Mouse (Mus musculus) left cerebral cortex, adult 8-10 months (tissue): ENCODE measurements at regions not wholly inside any gene's neighbourhood (a gene's known extent, or its start where the extent isn't known, plus 50 kb on each side); places are given as distances from the start of the nearest gene placed in this dataset.

ENCODE experiments used
- DNase-seq, 2 experiments: peaks; one replicate each; pipeline ENCODE4 v3.0.0; 2022; ENCODE audit warnings: low spot score in 2 of 2

DNA sequence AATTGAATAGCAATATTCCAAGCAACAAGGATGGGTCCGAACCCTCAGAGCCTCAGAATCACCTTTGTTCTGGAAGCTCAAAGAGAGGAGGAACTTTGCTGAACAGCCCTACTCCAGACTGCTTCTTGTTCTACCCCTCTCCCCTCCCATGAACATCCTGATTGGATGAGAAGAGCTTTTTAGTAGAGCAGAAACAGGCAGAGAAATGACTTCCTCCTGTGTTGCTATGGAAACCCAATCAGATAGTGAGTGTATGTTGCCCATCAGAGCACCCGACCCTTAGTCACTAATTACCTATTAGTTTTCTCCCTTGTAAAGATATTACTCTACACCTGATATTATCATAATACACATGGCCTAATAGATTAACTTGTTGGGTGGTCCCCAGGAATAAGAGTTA, 469.4 kb upstream of the Rgma start:
- no peak for DNase-seq

DNA sequence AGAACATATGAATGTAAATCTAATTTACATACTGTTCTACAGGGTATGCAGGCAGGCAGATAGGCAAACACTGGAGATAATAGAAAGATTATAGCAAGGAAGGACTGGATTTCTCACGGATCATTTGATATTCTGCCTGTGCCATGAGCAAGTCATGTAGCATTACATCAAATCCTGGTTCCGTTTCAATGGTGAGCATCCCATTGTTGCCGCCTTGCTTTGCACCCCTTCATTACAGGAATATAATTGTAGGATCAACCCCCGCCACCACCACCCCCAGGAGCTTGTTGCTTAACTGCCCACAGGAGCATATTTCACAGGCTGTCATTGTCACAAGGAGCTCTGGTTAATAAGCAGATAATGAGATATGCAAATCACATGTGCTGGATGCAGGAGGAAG, 468.8 kb upstream of the Rgma start:
- DNase-seq, result no peak

DNA sequence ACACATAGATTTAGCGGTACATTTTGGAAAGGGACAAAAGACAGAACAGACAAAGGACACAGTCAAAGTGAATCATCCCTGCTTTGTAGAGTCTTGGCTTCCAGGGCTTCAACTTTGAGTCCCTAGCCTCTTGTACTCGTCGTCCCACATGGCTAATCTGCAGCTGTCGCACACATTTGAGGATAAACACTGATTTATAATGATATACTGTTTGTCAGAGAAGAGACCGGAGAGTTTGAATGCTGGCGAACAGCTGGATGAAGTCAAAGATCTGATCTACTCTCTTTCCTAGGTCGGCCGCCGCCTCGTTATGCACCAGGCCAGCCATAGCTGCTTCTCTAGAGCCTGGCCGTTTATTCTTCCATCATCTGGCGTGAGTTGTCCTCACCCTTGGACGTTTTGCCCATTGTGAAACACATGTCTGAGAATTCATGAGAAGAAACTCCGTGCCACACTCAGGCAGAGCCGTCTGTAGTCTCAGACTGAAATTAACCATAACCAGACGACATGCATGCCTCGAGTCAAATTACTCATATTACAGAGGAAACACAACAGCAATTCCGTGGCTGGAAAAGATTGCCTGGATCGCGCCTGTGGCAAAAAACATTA, 448.4 kb upstream of the Rgma start:
- no peak for DNase-seq

DNA sequence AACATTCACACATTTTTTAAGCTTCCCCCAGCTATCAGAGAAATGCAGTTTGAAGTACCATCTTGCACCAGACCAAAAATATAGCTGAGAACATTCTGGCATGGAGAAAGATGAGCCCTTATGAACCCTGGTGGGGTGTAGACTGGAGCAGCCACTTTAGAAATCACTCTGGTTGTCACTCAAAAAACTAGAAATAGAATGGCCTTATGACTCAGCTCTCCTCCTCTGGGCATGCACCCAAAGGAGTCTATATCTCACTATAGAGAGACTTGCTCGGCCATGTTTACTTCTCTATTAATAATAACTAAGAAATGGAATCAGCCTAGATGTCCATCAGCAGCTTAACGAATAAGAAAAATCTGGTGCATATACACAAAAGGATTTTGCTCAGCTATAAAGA, 436.5 kb upstream of the Rgma start:
- no peak for DNase-seq

DNA sequence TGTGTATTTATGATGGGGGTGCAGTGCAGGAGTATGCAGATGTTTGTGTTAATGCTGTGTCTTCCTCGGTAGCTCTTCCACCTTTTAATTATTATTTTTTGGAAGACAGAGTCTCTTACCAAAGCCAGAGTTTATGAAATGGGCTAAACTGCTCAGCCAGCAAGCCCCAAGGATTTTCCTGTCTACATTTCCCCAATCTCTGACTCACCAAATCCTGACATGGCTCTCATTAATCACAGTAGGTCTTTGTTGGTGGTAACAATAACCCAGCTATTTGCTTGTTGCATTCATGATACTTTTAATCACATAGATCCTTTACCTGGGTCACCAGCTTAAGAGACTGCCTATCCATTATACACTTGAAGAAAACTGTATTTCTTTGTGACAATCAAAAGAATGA, 427.8 kb upstream of the Rgma start:
- DNase-seq, result no peak

DNA sequence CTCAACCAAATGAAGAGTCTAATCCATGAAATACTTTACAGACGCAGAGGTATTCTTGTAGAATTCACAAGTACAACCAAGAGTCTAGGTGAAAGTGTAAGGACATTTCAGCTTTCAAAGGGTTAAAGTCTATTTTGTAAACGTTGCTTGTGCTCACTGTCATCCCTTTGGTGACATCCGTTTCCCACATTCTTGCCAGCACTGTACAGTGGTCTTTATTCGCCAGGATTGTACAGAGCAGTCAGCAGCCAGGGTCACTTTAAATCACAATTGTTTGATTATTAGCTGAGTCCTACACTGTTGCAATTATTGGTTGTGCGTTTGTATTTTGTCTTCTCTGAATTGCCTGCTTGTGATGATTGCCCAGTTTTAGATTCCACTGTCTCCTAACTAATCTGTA, 427.3 kb upstream of the Rgma start:
- no peak for DNase-seq

DNA sequence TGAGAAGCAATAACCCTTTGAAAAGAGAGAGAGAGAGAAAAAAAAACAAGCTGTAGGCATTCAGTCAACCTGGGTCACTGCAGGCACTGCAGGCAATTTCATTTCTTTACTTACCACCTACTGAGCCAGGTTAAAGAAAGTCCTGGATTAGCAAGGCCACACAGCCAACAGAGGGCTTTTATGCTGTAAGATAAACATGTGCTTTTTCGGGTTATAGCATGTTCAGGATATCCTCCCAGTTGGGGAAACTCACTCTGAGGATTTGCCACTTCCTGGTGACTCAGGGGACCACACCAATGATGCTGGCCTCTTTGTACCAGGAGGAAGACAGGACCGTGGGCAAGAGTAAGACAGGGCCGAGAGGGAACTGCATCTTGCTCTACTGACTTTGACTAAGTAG, 426.6 kb upstream of the Rgma start:
- DNase-seq, result no peak

DNA sequence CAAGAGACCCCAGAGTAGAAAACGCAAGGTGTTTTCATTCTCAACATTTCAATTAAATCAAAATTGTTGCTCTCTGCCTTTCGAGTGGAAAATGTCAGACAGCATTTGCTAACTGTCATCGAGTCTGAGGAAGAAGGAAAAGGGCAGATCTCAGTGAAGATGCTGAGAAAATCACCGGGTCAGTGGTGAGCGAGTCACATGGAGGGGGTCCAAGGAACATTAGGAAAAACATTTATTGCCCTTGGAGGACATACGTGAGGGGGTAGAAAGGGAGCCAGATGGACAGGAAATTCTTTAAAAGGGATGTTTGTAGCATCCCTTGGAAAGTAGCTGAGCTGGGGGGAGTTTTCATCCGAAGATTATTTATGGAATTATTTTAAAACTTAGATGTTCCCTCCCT, 425.4 kb upstream of the Rgma start:
- no peak for DNase-seq

DNA sequence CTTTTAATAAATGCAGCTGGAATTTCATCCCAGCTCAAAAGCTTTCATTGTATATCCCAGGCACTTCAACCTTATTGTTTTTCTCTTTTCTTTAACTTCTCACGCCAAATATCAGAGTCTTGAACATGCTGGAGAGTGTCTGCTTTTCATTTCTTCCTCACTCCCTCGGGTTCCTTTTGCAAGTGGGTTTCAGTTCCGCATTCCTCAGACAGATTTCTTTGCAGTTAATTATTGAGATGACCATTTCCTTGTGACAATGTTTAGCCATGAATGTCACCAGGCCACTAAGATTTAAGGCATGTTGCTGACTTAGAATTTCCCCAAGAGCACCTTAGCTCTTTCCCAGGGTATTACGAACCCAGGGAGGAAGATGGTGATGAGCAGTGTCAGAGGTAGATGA, 417.6 kb upstream of the Rgma start:
- DNase-seq, result no peak

DNA sequence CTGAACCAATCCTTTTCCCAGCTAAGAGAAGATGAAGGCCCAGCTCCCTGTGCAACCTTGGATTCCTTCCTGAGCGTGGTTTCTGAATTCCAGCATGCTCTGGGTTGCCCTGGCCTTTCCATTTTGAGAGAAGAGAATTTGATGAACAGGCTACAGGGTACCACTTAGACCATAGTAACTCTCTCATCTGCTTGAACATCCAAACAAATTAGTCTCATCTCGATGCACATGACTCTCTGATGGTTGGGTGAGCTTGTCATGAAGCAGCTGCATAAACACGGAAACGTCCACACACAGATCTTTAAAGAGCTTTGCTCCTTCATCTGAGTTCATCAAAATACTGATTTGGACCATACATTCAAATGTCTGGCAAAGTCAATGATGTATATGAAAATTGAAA, 414.0 kb upstream of the Rgma start:
- no peak for DNase-seq

DNA sequence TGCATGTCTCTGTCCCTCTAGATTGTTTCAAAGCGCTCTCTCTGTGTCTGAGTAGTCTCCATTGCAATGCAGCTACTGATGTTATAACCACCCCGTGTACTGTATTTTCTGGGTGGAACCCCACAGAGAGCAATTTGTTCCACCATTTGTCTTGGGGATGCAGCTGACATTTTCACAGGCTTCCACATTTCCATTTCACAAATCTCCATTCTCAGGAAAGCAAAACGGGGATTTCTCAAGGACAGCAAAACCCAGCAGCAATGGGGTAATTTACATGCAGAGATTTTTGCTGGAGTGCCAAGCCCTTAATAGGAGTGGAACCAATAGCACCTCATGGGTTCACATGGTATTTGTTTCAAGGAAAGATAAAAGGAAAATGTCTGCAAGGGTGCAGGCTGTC, 412.5 kb upstream of the Rgma start:
- DNase-seq, result no peak

DNA sequence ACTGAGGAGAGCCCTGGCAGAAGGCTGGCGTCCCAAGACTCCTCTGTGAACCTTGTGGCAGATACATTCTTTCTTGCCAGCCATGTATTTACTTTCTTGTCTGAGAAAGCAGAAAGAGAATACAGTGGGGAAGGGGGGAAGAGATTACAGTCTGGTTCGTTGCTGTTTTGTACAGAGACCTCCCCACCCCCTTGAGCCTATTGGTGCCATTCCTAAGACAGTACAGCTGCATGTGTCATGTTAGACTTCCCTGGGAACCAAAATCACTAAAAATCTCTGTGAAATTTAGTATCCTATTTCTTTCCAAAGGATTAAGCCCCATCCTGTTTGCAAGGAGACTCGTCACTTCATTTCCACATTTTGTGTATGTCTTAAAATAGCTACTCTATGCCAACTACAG, 411.4 kb upstream of the Rgma start:
- no peak for DNase-seq

DNA sequence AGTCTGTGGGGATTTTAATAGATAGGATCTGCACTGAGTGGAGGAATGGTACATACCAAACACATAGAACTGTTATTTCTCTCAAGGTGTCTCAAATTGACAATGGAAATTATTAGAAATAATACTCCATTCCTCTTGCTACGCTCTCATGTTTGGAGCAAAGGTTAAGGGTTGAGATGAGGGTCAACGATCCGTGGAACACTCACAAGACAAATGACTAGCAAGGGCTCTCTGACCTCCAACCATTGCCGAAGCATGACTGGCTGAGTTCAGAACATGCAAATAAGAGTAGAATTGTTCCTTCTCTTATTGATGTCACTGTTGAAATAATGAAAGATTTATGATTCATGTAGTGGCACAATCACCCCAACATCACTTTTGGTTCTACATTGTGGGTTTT, 407.1 kb upstream of the Rgma start:
- no peak for DNase-seq

DNA sequence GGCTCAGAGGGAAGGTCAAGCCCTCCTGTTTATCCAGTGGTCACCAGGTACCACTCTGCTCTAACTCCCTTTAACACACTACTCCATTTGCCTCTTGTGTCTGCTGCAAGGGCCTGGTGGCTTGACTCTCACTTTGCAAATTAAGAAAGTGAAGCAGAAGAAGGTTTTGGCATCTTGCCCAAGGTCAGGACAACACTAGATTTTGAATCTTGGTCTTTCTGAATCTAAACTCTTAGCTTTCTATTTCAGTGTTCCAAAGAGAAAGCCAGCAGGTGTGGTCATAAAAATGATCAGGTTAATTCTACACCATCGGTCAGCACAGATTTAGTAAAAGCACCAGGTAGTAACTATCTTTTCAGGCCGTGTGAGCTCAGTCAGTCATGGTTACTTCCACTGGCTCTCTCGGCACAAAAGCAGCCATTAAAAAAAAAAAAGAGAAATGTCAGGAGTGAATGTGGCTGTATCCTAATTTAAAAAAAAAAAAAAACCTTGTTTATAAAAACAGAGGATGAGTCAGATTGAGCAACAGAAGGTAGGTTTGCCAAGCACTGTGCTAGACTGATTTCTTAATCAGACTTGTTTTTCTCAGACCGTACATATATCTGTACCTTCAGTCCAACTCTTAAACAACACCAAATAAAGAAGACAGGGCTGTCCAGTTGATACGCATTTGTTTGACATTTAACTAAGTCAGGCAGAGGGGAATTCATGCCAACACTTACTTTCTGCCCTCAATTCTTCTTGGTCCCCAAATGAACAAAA, 403.6 kb upstream of the Rgma start:
- no peak for DNase-seq

DNA sequence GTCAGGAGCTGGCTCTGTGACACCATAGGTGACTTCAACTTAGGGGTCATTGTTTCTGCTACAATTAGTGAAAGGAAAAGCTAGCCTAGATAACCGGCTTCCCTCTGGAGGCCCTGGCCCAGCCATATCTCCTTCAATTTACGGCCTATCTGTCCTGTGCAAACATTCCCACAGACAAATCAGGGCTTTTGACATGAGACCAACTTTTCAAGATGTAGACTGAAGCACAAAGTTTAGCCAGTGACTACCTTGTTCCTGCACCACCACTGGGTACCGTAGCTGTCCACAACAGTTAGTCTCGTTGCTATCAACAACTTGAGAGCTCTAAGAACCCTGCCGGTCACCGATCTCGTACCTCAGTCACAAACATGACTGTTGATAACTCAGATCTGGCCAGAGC, 402.9 kb upstream of the Rgma start:
- no peak for DNase-seq

DNA sequence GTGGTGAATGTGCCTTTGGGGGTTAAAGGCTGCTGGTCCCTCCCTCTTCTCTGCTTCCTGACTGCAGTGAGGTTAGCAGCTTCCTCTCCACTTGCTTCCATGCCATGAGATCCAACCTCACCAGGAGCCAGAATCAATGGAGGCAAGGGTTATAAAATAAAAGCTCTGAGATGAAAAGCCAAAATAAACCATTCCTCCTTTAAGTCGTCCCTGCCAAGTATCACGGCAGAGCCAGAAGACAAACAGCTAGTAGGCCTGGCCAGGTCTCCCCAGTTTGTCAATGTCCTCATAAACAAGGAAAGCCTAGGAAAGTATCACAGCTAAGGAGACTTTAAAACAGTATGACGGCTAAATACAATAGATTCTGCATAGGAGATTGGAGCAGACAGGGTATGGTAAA, 401.5 kb upstream of the Rgma start:
- DNase-seq, result no peak

DNA sequence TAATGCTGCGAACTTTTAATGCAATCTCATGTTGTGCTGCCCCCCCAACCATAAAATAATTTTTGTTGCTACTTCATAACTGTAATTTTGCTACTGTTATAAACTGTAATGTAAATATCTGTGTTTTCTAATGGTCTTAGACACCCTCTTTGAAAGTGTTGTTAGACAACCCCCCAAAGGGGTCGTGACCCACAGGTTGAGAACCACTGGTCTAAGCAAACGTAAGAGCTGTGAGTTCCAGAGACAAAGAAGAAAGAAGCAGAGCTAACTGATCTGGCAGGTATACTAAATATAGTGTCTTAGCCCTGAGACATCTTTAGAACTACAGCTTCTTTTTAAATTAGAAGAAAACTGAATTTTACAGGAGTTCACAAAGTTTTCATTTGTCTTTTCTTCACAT, 400.9 kb upstream of the Rgma start:
- DNase-seq, result no peak

DNA sequence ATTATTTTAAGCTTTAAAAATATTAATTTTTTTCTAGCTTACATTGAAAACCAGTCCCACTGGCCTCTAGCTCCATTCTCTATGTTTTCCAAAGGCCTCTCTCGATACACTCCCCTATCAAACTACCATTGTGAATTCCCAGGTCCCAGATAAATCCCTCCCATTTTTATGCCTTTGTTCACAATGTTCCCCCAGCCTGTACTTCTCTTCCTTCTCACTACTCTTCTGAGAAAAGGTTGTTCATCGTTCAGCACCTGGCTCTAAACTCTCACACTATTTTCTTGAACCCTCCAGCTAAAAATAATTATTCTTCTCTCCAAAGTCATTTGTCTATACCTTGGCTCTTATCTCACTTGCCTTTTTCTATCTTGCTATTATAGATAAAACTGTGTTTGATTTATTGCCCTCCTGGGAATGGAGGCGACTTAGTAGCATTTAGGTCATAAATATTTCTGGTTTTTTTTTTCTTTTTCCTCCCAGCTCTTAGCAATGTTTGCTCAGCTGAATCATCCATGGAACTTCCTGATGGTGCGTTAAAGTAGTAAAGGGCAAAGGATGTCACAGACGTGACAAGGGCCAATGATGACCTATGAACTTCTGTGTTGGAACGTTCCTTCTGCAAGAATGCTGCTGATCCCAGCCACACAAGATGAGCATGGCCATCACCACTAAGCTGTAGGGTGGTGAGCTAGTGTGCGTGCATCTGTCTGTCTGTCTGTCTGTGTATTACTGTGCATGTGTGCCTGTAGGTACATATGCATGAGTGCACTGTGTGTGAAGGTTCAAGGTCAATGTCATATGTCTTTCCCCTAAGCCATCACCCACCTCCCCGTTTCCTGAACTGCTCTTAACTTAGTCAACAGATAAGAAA, 384.5 kb upstream of the Rgma start:
- no peak for DNase-seq

DNA sequence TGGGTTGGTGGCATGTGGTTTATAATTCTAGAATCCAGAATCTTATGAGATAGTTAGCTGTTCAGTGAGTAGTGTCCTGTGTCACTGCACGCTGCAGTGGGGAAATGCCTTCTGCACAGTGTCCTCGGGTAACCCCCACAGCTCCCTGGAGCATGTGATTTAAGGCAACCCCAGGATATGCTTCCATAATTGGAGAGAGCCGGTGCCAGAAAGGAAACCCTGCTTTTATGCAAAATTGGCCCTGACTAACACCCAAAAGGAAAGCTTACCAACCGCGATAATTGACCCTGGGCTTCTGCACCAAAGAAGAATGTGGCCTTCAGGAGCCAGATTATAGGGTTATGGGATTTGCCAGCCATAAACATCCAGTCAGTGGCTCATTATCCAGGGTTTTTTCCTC, 376.9 kb upstream of the Rgma start:
- DNase-seq, result no peak

DNA sequence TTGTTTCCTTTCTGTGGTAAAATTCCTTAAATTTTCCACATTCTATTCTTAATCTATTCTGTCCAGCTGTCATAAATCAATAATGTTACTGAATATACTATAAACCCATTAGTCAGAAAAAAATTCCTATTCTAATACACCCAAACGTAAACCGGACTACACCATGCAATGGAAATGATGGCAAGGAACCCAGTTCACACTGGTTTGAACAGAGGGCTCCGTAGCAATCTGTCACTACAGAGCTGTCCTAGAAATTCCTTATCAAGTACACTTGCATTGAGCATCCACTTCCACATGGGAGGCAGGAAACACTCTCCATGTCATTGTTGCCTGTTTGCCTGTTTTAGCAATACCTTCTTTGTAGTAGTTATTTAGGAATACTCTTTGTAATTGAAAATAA, 356.2 kb upstream of the Rgma start:
- DNase-seq, result no peak

DNA sequence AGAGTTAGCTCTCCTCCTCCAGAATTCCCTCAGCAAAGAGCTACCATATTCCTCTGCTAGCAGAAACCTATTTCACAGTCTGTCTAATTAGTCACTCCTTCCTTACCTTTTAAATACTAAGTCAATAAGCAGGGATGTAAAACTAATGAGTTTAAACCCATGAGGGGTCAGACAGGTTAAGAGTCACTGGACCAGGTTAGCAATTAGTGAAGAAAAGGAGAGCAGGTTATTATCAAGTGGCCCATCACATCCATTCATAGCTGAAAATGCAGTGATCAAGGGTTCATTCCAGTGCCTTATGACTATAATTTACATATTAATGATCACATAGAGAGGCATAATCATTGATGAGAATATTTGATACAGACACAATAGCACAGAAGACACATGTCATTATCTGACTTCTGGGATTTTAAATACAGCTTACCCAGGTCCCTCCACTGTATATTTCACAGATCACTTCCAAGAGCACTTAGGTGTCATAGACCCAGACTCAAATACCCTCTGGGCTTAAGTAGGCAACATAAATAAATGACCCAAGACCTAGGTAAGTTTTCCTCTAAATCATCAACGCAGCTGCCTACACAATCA, 355.4 kb upstream of the Rgma start:
- no peak for DNase-seq

DNA sequence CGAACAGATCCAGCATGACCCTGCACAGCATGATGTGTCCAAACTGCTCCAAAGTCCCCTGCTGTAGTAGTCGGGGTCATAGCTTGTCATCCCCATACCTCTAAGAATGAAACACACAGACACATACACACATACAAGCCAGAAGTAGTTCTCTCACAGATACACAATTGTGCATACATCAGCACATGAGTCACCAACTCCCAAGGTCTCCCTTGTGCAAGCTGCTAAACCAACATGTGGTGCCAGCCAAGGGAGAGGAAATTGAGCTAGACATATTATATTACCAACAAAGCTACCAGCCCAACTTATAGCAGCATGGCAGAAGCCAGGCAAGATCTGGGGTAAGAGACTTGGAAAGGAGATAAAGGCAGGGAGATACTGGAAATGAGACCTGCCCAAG, 353.5 kb upstream of the Rgma start:
- no peak for DNase-seq
